Mouse (Mus musculus): ENCODE measurements around the gene Tnik. TPM values are rescaled to one million over a fixed set of nuclear protein-coding genes. Genes with fewer than 3 reads are reported as not detected.

The Tnik gene
- polyA plus RNA-seq, 1 experiment from 2014 or later = 9.8 TPM

- Histone ChIP-seq H3K4me1 (peaks cover 12% of the 10 kb centered on the region), H3K4me3 (no peak overlapping the region), H3K36me3 (no peaks in the 10 kb centered on the region), H3K27me3 (no peaks in the 10 kb centered on the region), H3K9me3 (no peaks in the 10 kb centered on the region), H3K4me2 (no peak overlapping the region), H3K9ac (no peak overlapping the region), H3K27ac (no peak overlapping the region)
- no peak for ATAC-seq (ENCODE audit: borderline replicate concordance, extremely low read depth, low FRiP score, low TSS enrichment)
- WGBS = 88% methylated on average over 2 of the region's 2 CpGs
These were observed 455.5 kb downstream of the Tnik start for GRCm38 (mm10) chr3:28718521-28718920.

GRCm38 (mm10) chr3:28721218-28721617, 458.2 kb downstream of the Tnik start:
- Histone ChIP-seq H3K27ac (0 out of 2 replicates have a peak overlapping the region, but pooled peaks have one; percentile 26), H3K4me2 (no peak overlapping the region), H3K36me3 (no peaks in the 10 kb centered on the region), H3K9ac (no peak overlapping the region), H3K27me3 (no peaks in the 10 kb centered on the region), H3K4me3 (no peak overlapping the region), H3K9me3 (no peaks in the 10 kb centered on the region), H3K4me1 (peaks cover 12% of the 10 kb centered on the region)
- WGBS = 34% methylated on average over 5 of the region's 5 CpGs
- no peak for ATAC-seq (ENCODE audit: borderline replicate concordance, extremely low read depth, low FRiP score, low TSS enrichment)

- no peak for ATAC-seq (ENCODE audit: borderline replicate concordance, extremely low read depth, low FRiP score, low TSS enrichment)
- H3K27ac ChIP-seq = peak overlapping the region; percentile 26; the same call in 1 of the 2 replicates
- no peaks in the 10 kb centered on the region for H3K27me3 ChIP-seq
- H3K4me3 ChIP-seq = no peak overlapping the region
- no peak overlapping the region for H3K9ac ChIP-seq
- H3K4me2 ChIP-seq = no peak overlapping the region
- WGBS = 45% methylated on average over 7 of the region's 7 CpGs
- no peaks in the 10 kb centered on the region for H3K9me3 ChIP-seq
- peaks cover 12% of the 10 kb centered on the region for H3K4me1 ChIP-seq
- no peaks in the 10 kb centered on the region for H3K36me3 ChIP-seq
These were observed 458.8 kb downstream of the Tnik start for GRCm38 (mm10) chr3:28721838-28722237.

GRCm38 (mm10) chr3:28722531-28722930, 459.5 kb downstream of the Tnik start:
- Histone ChIP-seq H3K9me3 (no peaks in the 10 kb centered on the region), H3K9ac (no peak overlapping the region), H3K27ac (no peak overlapping the region), H3K4me2 (no peak overlapping the region), H3K27me3 (no peaks in the 10 kb centered on the region), H3K4me1 (peaks cover 12% of the 10 kb centered on the region), H3K36me3 (no peaks in the 10 kb centered on the region), H3K4me3 (no peak overlapping the region)
- no peak for ATAC-seq (ENCODE audit: borderline replicate concordance, extremely low read depth, low FRiP score, low TSS enrichment)

- Histone ChIP-seq H3K9me3 (no peaks in the 10 kb centered on the region), H3K27me3 (no peaks in the 10 kb centered on the region), H3K4me3 (no peak overlapping the region), H3K27ac (no peak overlapping the region), H3K9ac (no peak overlapping the region), H3K36me3 (no peaks in the 10 kb centered on the region), H3K4me2 (no peak overlapping the region), H3K4me1 (peaks cover 12% of the 10 kb centered on the region)
- 63% methylated on average over 6 of the region's 6 CpGs for WGBS
- ATAC-seq (ENCODE audit: borderline replicate concordance, extremely low read depth, low FRiP score, low TSS enrichment) = no peak
These were observed 460.5 kb downstream of the Tnik start for GRCm38 (mm10) chr3:28723534-28723933.

GRCm38 (mm10) chr3:28725203-28725602, 462.2 kb downstream of the Tnik start:
- no peak overlapping the region for H3K9ac ChIP-seq
- H3K27me3 ChIP-seq = no peaks in the 10 kb centered on the region
- H3K4me2 ChIP-seq = no peak overlapping the region
- no peaks in the 10 kb centered on the region for H3K9me3 ChIP-seq
- no peak overlapping the region for H3K27ac ChIP-seq
- H3K36me3 ChIP-seq = no peaks in the 10 kb centered on the region
- no peak overlapping the region for H3K4me3 ChIP-seq
- WGBS = 69% methylated on average over 13 of the region's 13 CpGs
- peaks cover 12% of the 10 kb centered on the region for H3K4me1 ChIP-seq
- no peak for ATAC-seq (ENCODE audit: borderline replicate concordance, extremely low read depth, low FRiP score, low TSS enrichment)

Small RNA genes lying within 50 kb of the gene (microRNA-seq; reads per million reads assigned to microRNA genes)
- gene Mir466q = not detected
